Mouse (Mus musculus): ENCODE measurements around the gene Gm36864. TPM values are rescaled to one million over a fixed set of nuclear protein-coding genes. Genes with fewer than 3 reads are reported as not detected.
"Not testable (repeated sequence)": the region's sequence is repeated elsewhere in the genome, so short reads cannot be mapped to it uniquely, and the experiment has no call there.

Gene Gm36864
- total RNA-seq (2012; rRNA removed) (not detected in 2 replicates), total RNA-seq (2014; rRNA removed) (not detected in 2 replicates), polyA plus RNA-seq (2012; ENCODE audit: insufficient read length, low read depth) (0.16 TPM in 1 of 2 replicates, not detected in the other)

DNA sequence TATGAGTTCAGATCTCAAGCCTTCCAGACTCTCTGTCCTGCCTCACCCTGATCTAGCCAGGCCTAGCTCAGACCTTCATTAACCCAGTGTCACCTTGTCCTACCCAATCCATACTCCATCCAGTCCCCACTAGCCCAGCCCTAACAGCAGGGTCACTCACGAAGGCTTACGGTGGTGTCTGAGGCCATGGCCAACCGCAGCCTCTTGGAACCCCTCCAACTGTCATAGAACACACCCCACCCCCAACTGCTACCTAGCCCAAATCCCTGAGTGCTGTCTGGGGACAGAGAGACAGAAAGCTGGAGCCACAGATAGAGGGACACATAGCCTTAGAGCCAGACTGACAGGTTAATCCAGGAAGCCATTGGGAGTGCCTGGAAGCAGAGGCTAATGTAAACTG is at the start of gene Gm36864:
Gene Gm36864 (plus strand): TSS at position 269 of the 400 bp plus-strand sequence.
- Histone ChIP-seq H3K4me3 (replicated peaks in 1 of 3; ENCODE audit: low read depth in 2 of 3, low read length in 2 of 3, poor library complexity in 1 of 3) (no peak within 1 kb of the TSS), H3K4me1 (ENCODE audit: control insufficient read depth in 1 of 2, insufficient read depth in 2 of 2) (0 out of 4 replicates have a peak, but pooled peaks cover 0 to 2% of the 10 kb centered on the region in 2 experiments), H3K27me3 (replicated peaks) (peaks cover 16% of the 10 kb centered on the region), H3K27ac (ENCODE audit: insufficient read depth, low read depth) (no peak within 1 kb of the TSS), H3K4me2 (ENCODE audit: insufficient read depth, low read depth, poor library complexity, severe bottlenecking) (no peak within 1 kb of the TSS), H3K36me3 (replicated peaks in 1 of 2; ENCODE audit: control insufficient read depth in 1 of 2, insufficient read depth in 1 of 2, low read length in 1 of 2) (no peaks in the 10 kb centered on the region), H3K9me3 (replicated peaks; ENCODE audit: low read length) (no peaks in the 10 kb centered on the region), H3K79me2 (replicated peaks; ENCODE audit: control insufficient read depth, extremely low read depth, insufficient read depth, poor library complexity, severe bottlenecking) (no peaks in the 10 kb centered on the region), H3K9ac (ENCODE audit: insufficient read depth, low read depth) (no peak within 1 kb of the TSS)
- TF ChIP-seq BHLHE40 (IDR thresholded peaks at IDR 0.05; ENCODE audit: low read depth, low read length) (no peak), UBTF (IDR thresholded peaks at IDR 0.05; ENCODE audit: low read depth, low read length) (no peak), ZMIZ1 (IDR thresholded peaks at IDR 0.05; ENCODE audit: low read depth, low read length) (no peak), POLR2AphosphoS2 (IDR thresholded peaks at IDR 0.05; ENCODE audit: low read depth, low read length) (no peak), ETS1 (conservative IDR thresholded peaks at IDR 0.05; ENCODE audit: low read depth, low read length) (no peak)
- dilution Hi-C loops (cut with MboI; ENCODE audit: extremely low pct_ligation_motif_present, extremely low pct_unique_long_range_greater_than_20kb, low sequenced_read_pairs) (no loop called here), in situ Hi-C loops (cut with MboI; ENCODE audit: low pct_ligation_motif_present, low pct_unique_long_range_greater_than_20kb, low sequenced_read_pairs) (no loop called here)
- no peak for DNase-seq (ENCODE audit: extremely low read depth)

DNA sequence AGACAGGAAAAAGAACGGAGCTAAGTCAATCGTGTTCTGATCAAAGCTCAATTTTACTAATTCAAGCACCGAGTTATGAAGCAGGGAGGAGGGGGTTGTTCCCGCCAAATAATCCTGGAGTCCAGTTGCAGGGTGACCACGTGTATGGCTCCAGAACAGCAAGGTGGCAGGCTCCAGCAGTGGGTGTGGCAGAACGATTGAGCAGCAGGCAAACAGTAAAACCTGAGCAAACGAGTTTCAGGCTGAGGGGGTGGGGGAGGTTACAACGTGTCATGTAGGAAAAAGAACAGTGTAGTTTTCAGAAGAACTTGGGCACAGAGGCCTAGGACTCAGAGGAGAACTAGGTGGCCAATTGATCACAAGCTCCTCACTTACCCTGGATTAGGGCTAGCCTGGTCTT is 49.5 kb upstream of the Gm36864 start:
- DNase-seq (ENCODE audit: extremely low read depth); H3K79me2 ChIP-seq (replicated peaks; ENCODE audit: control insufficient read depth, extremely low read depth, insufficient read depth, poor library complexity, severe bottlenecking); H3K27me3 ChIP-seq (replicated peaks); H3K36me3 ChIP-seq (replicated peaks in 1 of 2; ENCODE audit: control insufficient read depth in 1 of 2, insufficient read depth in 1 of 2, low read length in 1 of 2); H3K4me2 ChIP-seq (ENCODE audit: insufficient read depth, low read depth, poor library complexity, severe bottlenecking); H3K9me3 ChIP-seq (replicated peaks; ENCODE audit: low read length); H3K27ac ChIP-seq (ENCODE audit: insufficient read depth, low read depth); H3K9ac ChIP-seq (ENCODE audit: insufficient read depth, low read depth); dilution Hi-C loops (cut with MboI; ENCODE audit: extremely low pct_ligation_motif_present, extremely low pct_unique_long_range_greater_than_20kb, low sequenced_read_pairs); H3K4me1 ChIP-seq (ENCODE audit: control insufficient read depth in 1 of 2, insufficient read depth in 2 of 2); in situ Hi-C loops (cut with MboI; ENCODE audit: low pct_ligation_motif_present, low pct_unique_long_range_greater_than_20kb, low sequenced_read_pairs); H3K4me3 ChIP-seq (replicated peaks in 1 of 3; ENCODE audit: low read depth in 2 of 3, low read length in 2 of 3, poor library complexity in 1 of 3): not testable (repeated sequence)

DNA sequence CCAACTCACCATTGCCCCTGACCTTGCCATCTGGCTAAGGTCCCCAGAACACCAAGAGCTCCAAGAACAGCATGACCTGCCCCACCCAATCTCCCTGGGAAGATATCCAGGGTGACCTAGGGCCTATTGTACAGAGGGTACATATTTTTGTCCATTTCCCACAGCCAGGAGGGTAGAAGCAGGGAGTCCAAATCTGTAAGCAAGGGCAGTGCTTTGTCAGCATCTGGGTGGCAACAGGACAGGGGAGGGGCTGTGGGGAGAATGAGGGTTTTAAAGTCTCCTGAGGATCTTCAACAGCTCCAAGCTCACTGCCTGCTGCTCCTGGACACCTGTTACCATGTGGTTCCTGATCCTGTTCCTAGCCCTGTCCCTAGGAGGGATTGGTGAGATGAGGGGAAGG is 48.0 kb upstream of the Gm36864 start, which contains the start of gene Klk1b24:
Gene Klk1b24 (plus strand): TSS at position 301 of the 400 bp plus-strand sequence.
- H3K4me3 ChIP-seq (replicated peaks in 1 of 3; ENCODE audit: low read depth in 2 of 3, low read length in 2 of 3, poor library complexity in 1 of 3); H3K9me3 ChIP-seq (replicated peaks; ENCODE audit: low read length); in situ Hi-C loops (cut with MboI; ENCODE audit: low pct_ligation_motif_present, low pct_unique_long_range_greater_than_20kb, low sequenced_read_pairs); H3K27ac ChIP-seq (ENCODE audit: insufficient read depth, low read depth); H3K79me2 ChIP-seq (replicated peaks; ENCODE audit: control insufficient read depth, extremely low read depth, insufficient read depth, poor library complexity, severe bottlenecking); H3K4me2 ChIP-seq (ENCODE audit: insufficient read depth, low read depth, poor library complexity, severe bottlenecking); H3K9ac ChIP-seq (ENCODE audit: insufficient read depth, low read depth); H3K4me1 ChIP-seq (ENCODE audit: control insufficient read depth in 1 of 2, insufficient read depth in 2 of 2); H3K36me3 ChIP-seq (replicated peaks in 1 of 2; ENCODE audit: control insufficient read depth in 1 of 2, insufficient read depth in 1 of 2, low read length in 1 of 2); H3K27me3 ChIP-seq (replicated peaks); dilution Hi-C loops (cut with MboI; ENCODE audit: extremely low pct_ligation_motif_present, extremely low pct_unique_long_range_greater_than_20kb, low sequenced_read_pairs); DNase-seq (ENCODE audit: extremely low read depth): not testable (repeated sequence)

DNA sequence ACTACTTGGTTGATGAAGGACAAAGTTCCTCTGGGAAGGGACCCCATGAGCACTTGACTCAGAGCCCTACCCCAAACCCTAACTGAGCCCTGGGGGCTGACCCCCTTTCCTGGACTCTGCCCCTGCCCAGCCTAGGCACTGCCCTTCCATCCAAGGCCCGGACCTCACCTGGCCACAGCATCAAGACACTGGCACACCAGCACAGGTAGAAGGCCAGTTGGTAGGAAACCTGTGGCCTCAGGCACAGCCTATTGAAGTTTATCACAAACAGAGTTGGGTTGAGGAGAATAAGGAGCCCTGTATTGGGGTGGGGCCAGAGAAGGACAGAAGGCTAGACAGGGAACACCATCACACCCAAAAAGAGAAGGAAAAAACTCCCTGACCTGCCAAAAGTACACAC is 42.5 kb upstream of the Gm36864 start:
- H3K27ac ChIP-seq (ENCODE audit: insufficient read depth, low read depth); in situ Hi-C loops (cut with MboI; ENCODE audit: low pct_ligation_motif_present, low pct_unique_long_range_greater_than_20kb, low sequenced_read_pairs); H3K36me3 ChIP-seq (replicated peaks in 1 of 2; ENCODE audit: control insufficient read depth in 1 of 2, insufficient read depth in 1 of 2, low read length in 1 of 2); H3K9ac ChIP-seq (ENCODE audit: insufficient read depth, low read depth); H3K27me3 ChIP-seq (replicated peaks); dilution Hi-C loops (cut with MboI; ENCODE audit: extremely low pct_ligation_motif_present, extremely low pct_unique_long_range_greater_than_20kb, low sequenced_read_pairs); H3K79me2 ChIP-seq (replicated peaks; ENCODE audit: control insufficient read depth, extremely low read depth, insufficient read depth, poor library complexity, severe bottlenecking); H3K9me3 ChIP-seq (replicated peaks; ENCODE audit: low read length); DNase-seq (ENCODE audit: extremely low read depth); H3K4me3 ChIP-seq (replicated peaks in 1 of 3; ENCODE audit: low read depth in 2 of 3, low read length in 2 of 3, poor library complexity in 1 of 3); H3K4me1 ChIP-seq (ENCODE audit: control insufficient read depth in 1 of 2, insufficient read depth in 2 of 2); H3K4me2 ChIP-seq (ENCODE audit: insufficient read depth, low read depth, poor library complexity, severe bottlenecking): not testable (repeated sequence)
